Mouse (Mus musculus): Measurements from ENCODE around the gene H2-M10.2. TPM values are rescaled to one million over a fixed set of nuclear protein-coding genes. Genes with fewer than 3 reads are reported as not detected.

The H2-M10.2 gene
- polyA plus RNA-seq, 1 experiment from 2014 or later = not detected

GRCm38 (mm10) chr17:36270956-36271585 lies 15.2 kb downstream of the H2-M10.2 start:
- ATAC-seq (replicated peaks; ENCODE audit: low FRiP score, low read depth) (peak; percentile 90), DNase-seq (ENCODE audit: low spot score) (peak; percentile 87)
- Histone ChIP-seq H3K4me1 (replicated peaks; ENCODE audit: insufficient read depth, low read length) (peaks cover 14% of the 10 kb centered on the region), H3K9me3 (replicated peaks; ENCODE audit: low read length) (no peaks in the 10 kb centered on the region), H3K4me2 (ENCODE audit: low read length) (peak overlapping the region; percentile 80), H3K4me3 (replicated peaks; ENCODE audit: low read depth, low read length) (peak overlapping the region; percentile 97), H3K9ac (ENCODE audit: low read depth, low read length) (peak overlapping the region; percentile 94), H3K36me3 (ENCODE audit: insufficient read depth, low read length) (peaks cover 13% of the 10 kb centered on the region), H3K27ac (peak overlapping the region; percentile 93), H3K27me3 (ENCODE audit: insufficient read depth, low read length) (no peaks in the 10 kb centered on the region)
- under 1% methylated on average over 74 of the region's 84 CpGs for WGBS
- TF ChIP-seq CTCF (IDR thresholded peaks at IDR 0.05; ENCODE audit: low read depth) = no peak

GRCm38 (mm10) chr17:36265834-36266233 lies 20.5 kb downstream of the H2-M10.2 start:
- Histone ChIP-seq H3K9me3 (replicated peaks; ENCODE audit: low read length) (no peaks in the 10 kb centered on the region), H3K4me3 (replicated peaks; ENCODE audit: low read depth, low read length) (no peak overlapping the region), H3K27ac (no peak overlapping the region), H3K4me2 (ENCODE audit: low read length) (no peak overlapping the region), H3K36me3 (ENCODE audit: insufficient read depth, low read length) (peaks cover 53% of the 10 kb centered on the region), H3K9ac (ENCODE audit: low read depth, low read length) (no peak overlapping the region), H3K27me3 (ENCODE audit: insufficient read depth, low read length) (no peaks in the 10 kb centered on the region), H3K4me1 (replicated peaks; ENCODE audit: insufficient read depth, low read length) (peaks cover 8% of the 10 kb centered on the region; the same call in 1 of the 2 replicates)
- DNase-seq (ENCODE audit: low spot score) (no peak), ATAC-seq (replicated peaks; ENCODE audit: low FRiP score, low read depth) (no peak)
- 0 out of 2 replicates have a peak, but pooled peaks have one; percentile 30 for TF ChIP-seq CTCF (IDR thresholded peaks at IDR 0.05; ENCODE audit: low read depth)
- 82% methylated on average over 5 of the region's 5 CpGs for WGBS

GRCm38 (mm10) chr17:36264273-36264925 lies 21.9 kb downstream of the H2-M10.2 start:
- no peaks in the 10 kb centered on the region for H3K27me3 ChIP-seq (ENCODE audit: insufficient read depth, low read length)
- H3K9me3 ChIP-seq (replicated peaks; ENCODE audit: low read length) = no peaks in the 10 kb centered on the region
- DNase-seq (ENCODE audit: low spot score) (no peak), ATAC-seq (replicated peaks; ENCODE audit: low FRiP score, low read depth) (no peak)
- H3K4me3 ChIP-seq (replicated peaks; ENCODE audit: low read depth, low read length) = no peak overlapping the region
- H3K27ac ChIP-seq = no peak overlapping the region
- WGBS = 87% methylated on average over 3 of the region's 3 CpGs
- H3K4me2 ChIP-seq (ENCODE audit: low read length) = no peak overlapping the region
- H3K36me3 ChIP-seq (ENCODE audit: insufficient read depth, low read length) = peaks cover 58% of the 10 kb centered on the region
- H3K9ac ChIP-seq (ENCODE audit: low read depth, low read length) = no peak overlapping the region
- no peak for TF ChIP-seq CTCF (IDR thresholded peaks at IDR 0.05; ENCODE audit: low read depth)
- no peaks in the 10 kb centered on the region for H3K4me1 ChIP-seq (replicated peaks; ENCODE audit: insufficient read depth, low read length)

GRCm38 (mm10) chr17:36261511-36262166 lies 24.7 kb downstream of the H2-M10.2 start:
- WGBS = 84% methylated on average over 9 of the region's 9 CpGs
- 0 out of 2 replicates have a peak, but pooled peaks cover 4% of the 10 kb centered on the region for H3K4me1 ChIP-seq (replicated peaks; ENCODE audit: insufficient read depth, low read length)
- DNase-seq (ENCODE audit: low spot score) = no peak
- peaks cover 53% of the 10 kb centered on the region for H3K36me3 ChIP-seq (ENCODE audit: insufficient read depth, low read length)
- TF ChIP-seq CTCF (IDR thresholded peaks at IDR 0.05; ENCODE audit: low read depth) = no peak
- H3K27me3 ChIP-seq (ENCODE audit: insufficient read depth, low read length) = no peaks in the 10 kb centered on the region
- H3K9me3 ChIP-seq (replicated peaks; ENCODE audit: low read length) = no peaks in the 10 kb centered on the region
- H3K4me2 ChIP-seq (ENCODE audit: low read length) = no peak overlapping the region
- no peak overlapping the region for H3K9ac ChIP-seq (ENCODE audit: low read depth, low read length)
- ATAC-seq (replicated peaks; ENCODE audit: low FRiP score, low read depth) = no peak
- H3K4me3 ChIP-seq (replicated peaks; ENCODE audit: low read depth, low read length) = no peak overlapping the region
- H3K27ac ChIP-seq = no peak overlapping the region

- TF ChIP-seq CTCF (IDR thresholded peaks at IDR 0.05; ENCODE audit: low read depth) = no peak
- ATAC-seq (replicated peaks; ENCODE audit: low FRiP score, low read depth) (no peak), DNase-seq (ENCODE audit: low spot score) (no peak)
- no peaks in the 10 kb centered on the region for H3K9me3 ChIP-seq (replicated peaks; ENCODE audit: low read length)
- H3K36me3 ChIP-seq (ENCODE audit: insufficient read depth, low read length) = peaks cover 33% of the 10 kb centered on the region
- WGBS = 43% methylated on average over 6 of the region's 6 CpGs
- no peaks in the 10 kb centered on the region for H3K27me3 ChIP-seq (ENCODE audit: insufficient read depth, low read length)
- peak within 1 kb of the TSS; percentile 83 for H3K27ac ChIP-seq
- peak within 1 kb of the TSS; percentile 74 for H3K9ac ChIP-seq (ENCODE audit: low read depth, low read length)
- H3K4me2 ChIP-seq (ENCODE audit: low read length) = peak within 1 kb of the TSS; percentile 70
- H3K4me1 ChIP-seq (replicated peaks; ENCODE audit: insufficient read depth, low read length) = 0 out of 2 replicates have a peak, but pooled peaks cover 4% of the 10 kb centered on the region
- peak within 1 kb of the TSS; percentile 83 for H3K4me3 ChIP-seq (replicated peaks; ENCODE audit: low read depth, low read length)
Observed at GRCm38 (mm10) chr17:36257969-36258368, 28.3 kb downstream of the H2-M10.2 start, which contains the start of gene Rpp21. Gene Rpp21 (minus strand): TSS chr17:36258069.

- no peaks in the 10 kb centered on the region for H3K27me3 ChIP-seq (ENCODE audit: insufficient read depth, low read length)
- under 1% methylated on average over 35 of the region's 37 CpGs for WGBS
- peak overlapping the region; percentile 74 for H3K9ac ChIP-seq (ENCODE audit: low read depth, low read length)
- peak; percentile 80 for DNase-seq (ENCODE audit: low spot score)
- 0 out of 2 replicates have a peak, but pooled peaks cover 4% of the 10 kb centered on the region for H3K4me1 ChIP-seq (replicated peaks; ENCODE audit: insufficient read depth, low read length)
- no peaks in the 10 kb centered on the region for H3K9me3 ChIP-seq (replicated peaks; ENCODE audit: low read length)
- H3K36me3 ChIP-seq (ENCODE audit: insufficient read depth, low read length) = peaks cover 30% of the 10 kb centered on the region
- peak overlapping the region; percentile 70 for H3K4me2 ChIP-seq (ENCODE audit: low read length)
- H3K4me3 ChIP-seq (replicated peaks; ENCODE audit: low read depth, low read length) = peak overlapping the region; percentile 83
- peak; percentile 71 for TF ChIP-seq CTCF (IDR thresholded peaks at IDR 0.05; ENCODE audit: low read depth)
- peak; percentile 95 for ATAC-seq (replicated peaks; ENCODE audit: low FRiP score, low read depth)
- peak overlapping the region; percentile 83 for H3K27ac ChIP-seq
Observed at GRCm38 (mm10) chr17:36257241-36257947, 28.9 kb downstream of the H2-M10.2 start.

Data from kidney, postnatal 0 days (tissue).